Mouse (Mus musculus): ENCODE measurements around the gene Actr5. TPM values are rescaled to one million over a fixed set of nuclear protein-coding genes. Genes with fewer than 3 reads are reported as not detected.

Gene Actr5
- polyA plus RNA-seq, 1 experiment, result 7.7 TPM

- H3K27me3 ChIP-seq (ENCODE audit: control insufficient read depth, insufficient read depth, low read length), result peaks cover 87% of the 10 kb centered on the region
- 4% methylated on average over 47 of the region's 47 CpGs for WGBS
- TF ChIP-seq CTCF (IDR thresholded peaks at IDR 0.05; ENCODE audit: extremely low read depth, insufficient read length, insufficient replicate concordance, low read depth, low read length) (no peak), POLR2A (IDR thresholded peaks at IDR 0.05; ENCODE audit: low read depth, low read length) (no peak)
- no peak overlapping the region for H3K27ac ChIP-seq (ENCODE audit: insufficient read depth, low read depth, low read length)
- no peaks in the 10 kb centered on the region; the same call in 1 of the 2 replicates for H3K4me1 ChIP-seq (ENCODE audit: control insufficient read depth, insufficient read depth, insufficient read length, low read length)
- H3K36me3 ChIP-seq (ENCODE audit: control insufficient read depth, insufficient read depth, low read length), result no peaks in the 10 kb centered on the region
- no peak overlapping the region for H3K4me3 ChIP-seq (ENCODE audit: low read depth, low read length)
These were observed 10.2 kb upstream of the Actr5 start for GRCm38 (mm10) chr2:158614418-158614955.

- no peak overlapping the region for H3K27ac ChIP-seq (ENCODE audit: insufficient read depth, low read depth, low read length)
- 3% methylated on average over 24 of the region's 24 CpGs for WGBS
- TF ChIP-seq CTCF (IDR thresholded peaks at IDR 0.05; ENCODE audit: extremely low read depth, insufficient read length, insufficient replicate concordance, low read depth, low read length) (no peak), POLR2A (IDR thresholded peaks at IDR 0.05; ENCODE audit: low read depth, low read length) (no peak)
- no peaks in the 10 kb centered on the region; the same call in 1 of the 2 replicates for H3K4me1 ChIP-seq (ENCODE audit: control insufficient read depth, insufficient read depth, insufficient read length, low read length)
- H3K27me3 ChIP-seq (ENCODE audit: control insufficient read depth, insufficient read depth, low read length), result peaks cover 80% of the 10 kb centered on the region
- H3K4me3 ChIP-seq (ENCODE audit: low read depth, low read length), result no peak overlapping the region
- no peaks in the 10 kb centered on the region for H3K36me3 ChIP-seq (ENCODE audit: control insufficient read depth, insufficient read depth, low read length)
These were observed 9.5 kb upstream of the Actr5 start for GRCm38 (mm10) chr2:158615161-158615680.

DNA sequence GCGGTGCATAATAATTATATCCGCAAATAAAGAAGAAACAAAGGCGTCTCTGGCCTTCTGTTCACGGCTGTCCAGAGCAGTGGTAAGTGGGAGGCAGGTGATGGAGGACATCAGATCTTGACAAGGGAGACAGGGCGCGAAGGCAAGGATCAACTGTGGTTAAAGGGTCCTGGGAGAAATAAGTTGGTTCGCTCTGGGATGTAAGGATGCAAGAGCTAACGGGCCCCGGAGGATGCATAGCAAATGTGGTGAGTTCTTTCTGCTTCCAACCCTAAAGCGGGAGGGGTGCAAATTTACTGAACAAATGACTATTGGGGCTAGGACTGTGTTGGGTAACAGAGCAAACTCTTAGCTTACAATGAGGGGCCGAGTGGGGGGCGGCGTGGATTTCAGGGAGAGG lies 9.0 kb upstream of the Actr5 start:
- 8% methylated on average over 13 of the region's 13 CpGs for WGBS
- Histone ChIP-seq H3K36me3 (ENCODE audit: control insufficient read depth, insufficient read depth, low read length) (no peaks in the 10 kb centered on the region), H3K27me3 (ENCODE audit: control insufficient read depth, insufficient read depth, low read length) (peaks cover 76% of the 10 kb centered on the region), H3K4me1 (ENCODE audit: control insufficient read depth, insufficient read depth, insufficient read length, low read length) (no peaks in the 10 kb centered on the region; the same call in 1 of the 2 replicates), H3K4me3 (ENCODE audit: low read depth, low read length) (no peak overlapping the region), H3K27ac (ENCODE audit: insufficient read depth, low read depth, low read length) (no peak overlapping the region)
- TF ChIP-seq POLR2A (IDR thresholded peaks at IDR 0.05; ENCODE audit: low read depth, low read length), result no peak
- TF ChIP-seq CTCF (IDR thresholded peaks at IDR 0.05; ENCODE audit: extremely low read depth, insufficient read length, insufficient replicate concordance, low read depth, low read length), result no peak

DNA sequence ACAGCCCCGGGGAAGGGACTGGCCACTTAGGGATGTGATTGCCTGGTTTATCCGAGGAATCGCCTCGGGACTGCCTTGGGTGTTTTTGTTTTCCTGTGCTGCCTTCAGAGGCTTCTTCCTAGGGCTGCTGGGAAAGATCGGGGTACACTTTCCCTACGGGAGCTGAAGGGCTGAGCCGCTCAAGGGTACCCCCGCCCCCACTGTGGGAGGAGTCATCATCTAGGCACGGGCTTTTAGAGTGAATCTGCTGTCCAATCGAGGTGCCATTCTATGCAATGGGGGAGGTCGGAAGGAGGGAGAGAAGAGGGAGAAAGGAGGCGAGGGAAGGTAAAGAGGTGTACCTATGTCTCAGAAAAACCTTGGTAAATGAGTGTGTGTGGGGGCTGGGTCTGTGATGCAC lies 8.4 kb upstream of the Actr5 start:
- TF ChIP-seq POLR2A (IDR thresholded peaks at IDR 0.05; ENCODE audit: low read depth, low read length) (no peak), CTCF (IDR thresholded peaks at IDR 0.05; ENCODE audit: extremely low read depth, insufficient read length, insufficient replicate concordance, low read depth, low read length) (no peak)

GRCm38 (mm10) chr2:158616790-158617189 lies 7.9 kb upstream of the Actr5 start:
- WGBS, result 17% methylated on average over 11 of the region's 11 CpGs
- H3K4me1 ChIP-seq (ENCODE audit: control insufficient read depth, insufficient read depth, insufficient read length, low read length), result no peaks in the 10 kb centered on the region
- no peaks in the 10 kb centered on the region for H3K36me3 ChIP-seq (ENCODE audit: control insufficient read depth, insufficient read depth, low read length)
- TF ChIP-seq POLR2A (IDR thresholded peaks at IDR 0.05; ENCODE audit: low read depth, low read length), result no peak
- TF ChIP-seq CTCF (IDR thresholded peaks at IDR 0.05; ENCODE audit: extremely low read depth, insufficient read length, insufficient replicate concordance, low read depth, low read length), result no peak
- peaks cover 65% of the 10 kb centered on the region for H3K27me3 ChIP-seq (ENCODE audit: control insufficient read depth, insufficient read depth, low read length)
- H3K4me3 ChIP-seq (ENCODE audit: low read depth, low read length), result no peak overlapping the region
- H3K27ac ChIP-seq (ENCODE audit: insufficient read depth, low read depth, low read length), result no peak overlapping the region

More for the DNA sequence above, 8.4 kb upstream of the Actr5 start:
- WGBS, result 2% methylated on average over 12 of the region's 12 CpGs
- peaks cover 70% of the 10 kb centered on the region for H3K27me3 ChIP-seq (ENCODE audit: control insufficient read depth, insufficient read depth, low read length)
- H3K27ac ChIP-seq (ENCODE audit: insufficient read depth, low read depth, low read length), result no peak overlapping the region
- H3K36me3 ChIP-seq (ENCODE audit: control insufficient read depth, insufficient read depth, low read length), result no peaks in the 10 kb centered on the region
- H3K4me1 ChIP-seq (ENCODE audit: control insufficient read depth, insufficient read depth, insufficient read length, low read length), result no peaks in the 10 kb centered on the region
- H3K4me3 ChIP-seq (ENCODE audit: low read depth, low read length), result no peak overlapping the region

DNA sequence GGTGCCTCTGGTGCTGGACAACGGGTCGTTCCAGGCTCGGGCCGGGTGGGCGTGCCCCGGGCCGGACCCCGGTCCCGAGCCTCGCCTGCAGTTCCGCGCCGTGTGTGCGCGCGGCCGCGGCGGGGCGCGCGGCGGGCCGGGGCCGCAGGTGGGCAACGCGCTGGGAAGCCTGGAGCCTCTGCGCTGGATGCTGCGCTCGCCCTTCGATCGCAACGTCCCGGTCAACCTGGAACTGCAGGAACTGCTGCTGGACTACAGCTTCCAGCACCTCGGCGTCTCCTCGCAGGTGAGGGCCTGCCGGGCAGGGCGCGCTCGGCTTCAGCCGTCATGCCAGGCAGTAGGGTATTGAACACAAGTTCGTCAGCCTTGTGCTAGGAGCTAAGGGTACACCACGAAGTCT lies 543 bp downstream of the Actr5 start:
- Histone ChIP-seq H3K27me3 (ENCODE audit: control insufficient read depth, insufficient read depth, low read length) (peaks cover 2% of the 10 kb centered on the region; the same call in 1 of the 2 replicates), H3K4me1 (ENCODE audit: control insufficient read depth, insufficient read depth, insufficient read length, low read length) (no peaks in the 10 kb centered on the region; the same call in 1 of the 2 replicates), H3K27ac (ENCODE audit: insufficient read depth, low read depth, low read length) (peak overlapping the region; percentile 88; the same call in 1 of the 2 replicates), H3K4me3 (ENCODE audit: low read depth, low read length) (peak overlapping the region; percentile 84), H3K36me3 (ENCODE audit: control insufficient read depth, insufficient read depth, low read length) (peaks cover 20% of the 10 kb centered on the region)
- WGBS, result under 1% methylated on average over 44 of the region's 44 CpGs
- TF ChIP-seq POLR2A (IDR thresholded peaks at IDR 0.05; ENCODE audit: low read depth, low read length), result no peak
- no peak for TF ChIP-seq CTCF (IDR thresholded peaks at IDR 0.05; ENCODE audit: extremely low read depth, insufficient read length, insufficient replicate concordance, low read depth, low read length)

DNA sequence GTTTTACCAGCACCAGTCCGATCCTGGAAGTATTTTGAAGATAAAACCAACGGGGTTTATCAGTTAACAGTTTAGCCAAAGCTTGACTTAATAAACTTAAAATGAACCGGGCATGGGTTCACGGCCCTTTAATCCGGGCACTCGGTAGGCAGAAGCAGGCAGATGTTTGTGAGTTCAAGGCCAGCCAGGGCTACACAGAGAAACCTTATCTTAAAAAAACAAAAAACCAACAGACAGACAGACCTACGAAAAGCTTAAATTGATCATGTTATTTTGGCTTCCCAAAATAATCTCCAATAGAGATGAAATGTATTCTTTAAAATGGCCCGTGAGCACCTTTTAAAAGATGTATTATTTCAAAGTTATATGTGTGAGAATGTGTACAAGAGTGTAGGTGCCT lies 1.0 kb downstream of the Actr5 start:
- TF ChIP-seq CTCF (IDR thresholded peaks at IDR 0.05; ENCODE audit: extremely low read depth, insufficient read length, insufficient replicate concordance, low read depth, low read length) (no peak), POLR2A (IDR thresholded peaks at IDR 0.05; ENCODE audit: low read depth, low read length) (no peak)
- H3K4me1 ChIP-seq (ENCODE audit: control insufficient read depth, insufficient read depth, insufficient read length, low read length), result no peaks in the 10 kb centered on the region; the same call in 1 of the 2 replicates
- peak overlapping the region; percentile 84 for H3K4me3 ChIP-seq (ENCODE audit: low read depth, low read length)
- peaks cover 2% of the 10 kb centered on the region; the same call in 1 of the 2 replicates for H3K27me3 ChIP-seq (ENCODE audit: control insufficient read depth, insufficient read depth, low read length)
- peaks cover 25% of the 10 kb centered on the region for H3K36me3 ChIP-seq (ENCODE audit: control insufficient read depth, insufficient read depth, low read length)
- 14% methylated on average over 8 of the region's 8 CpGs for WGBS
- no peak overlapping the region for H3K27ac ChIP-seq (ENCODE audit: insufficient read depth, low read depth, low read length)
